29 mouse cellular contexts compared by ENCODE assay signal in the genomic region with DNA sequence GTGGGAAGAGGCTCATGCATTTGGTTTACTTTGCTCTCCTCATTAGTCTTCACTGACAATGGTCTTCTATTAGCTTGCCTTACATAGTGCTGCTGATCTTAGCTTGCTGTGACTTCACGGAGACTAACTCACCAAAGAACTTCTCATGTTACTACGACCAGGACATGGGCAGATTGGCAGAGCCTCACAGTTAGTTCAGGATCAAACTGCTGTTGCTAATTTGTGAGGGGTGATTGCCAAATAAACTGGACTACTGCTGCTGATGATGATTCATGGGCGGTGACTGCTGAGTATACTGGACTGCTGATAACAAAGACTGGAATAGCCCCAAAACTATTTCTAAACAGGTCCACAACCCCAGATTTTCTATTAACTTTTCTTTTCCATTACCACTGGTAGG. TPM values are rescaled to one million over a fixed set of nuclear protein-coding genes. Genes with fewer than 3 reads are reported as not detected.
DNase-seq lines count a peak whose midpoint lies in the region.
"Had no signal": no experiment of that assay in that cellular context is flagged by ENCODE, and none has a peak within 500 bp of the region (broad histone marks: within the 10 kb centered on the region; RNA-seq: fewer than 3 reads in every experiment).

No protein-coding gene starts in this region.

- peak; percentile 32 for DNase-seq in adrenal gland, adult 2 months
- no peak for DNase-seq in adrenal gland, adult 18-20 months (ENCODE audit: low spot score in 2 of 2)
- peak; percentile 61 for DNase-seq in heart, adult 11 months
- DNase-seq in heart, postnatal 25 days (ENCODE audit: low spot score) = no peak
- peak; percentile 68 for DNase-seq in Muller cell, postnatal 12 days (ENCODE audit: inconsistent ontology term)
- no peak for DNase-seq in gastrocnemius, postnatal 4 days (ENCODE audit: low spot score in 2 of 2)
- DNase-seq in cerebellum, adult 8-10 months = no peak
- DNase-seq: adrenal gland, postnatal 10 days; B cell, adult 2 months; cerebellum, adult 11-12 months; cerebellum, adult 2 months; cerebellum, adult 9-11 months; cerebellum, postnatal 14 days; cerebellum, postnatal 36 days; embryo, embryonic 11 days; forebrain, postnatal 0 days had no signal

- intact Hi-C loops in heart, postnatal 25 days (cut with DNase I) = no loop called here

RNA-seq across cellular contexts. Expression of a gene that starts 8.2 kb away (rescaled TPM):
- not detected for total RNA-seq in adrenal gland, adult 2 months (2021)
- not detected in 2 replicates for polyA plus RNA-seq in adrenal gland, adult 2 months (2012; rRNA removed)
- total RNA-seq in adrenal gland, adult 18-20 months (2021) = not detected
- total RNA-seq in heart, postnatal 25 days (2021) = not detected
- total RNA-seq in gastrocnemius, postnatal 4 days (2021) = under 1 TPM; 0.05 to 0.21 TPM
- total RNA-seq: adrenal gland, postnatal 10 days; adrenal gland, postnatal 36 days; CH12.LX; common myeloid progenitor, adult 5-6 weeks; forebrain, postnatal 0 days had no signal
- polyA plus RNA-seq: activated CD4-positive, CD25-positive, alpha-beta regulatory T cell, adult 4 months; CD4-positive, CD25-positive, alpha-beta regulatory T cell, adult 4 months; cerebellum, adult 2 months; embryonic facial prominence, embryonic 11.5 days; erythroblast, embryonic 14.5 days; forebrain, embryonic 10.5 days; forebrain, embryonic 13.5 days; forebrain, embryonic 15.5 days; forebrain, postnatal 0 days; G1E; Patski had no signal

RNA-seq across cellular contexts. Expression of a gene that starts 38.0 kb away (rescaled TPM):
- not detected for total RNA-seq in adrenal gland, adult 2 months (2021)
- polyA plus RNA-seq in adrenal gland, adult 2 months (2012; rRNA removed) = 0.02 TPM in 1 of 2 replicates, not detected in the other
- not detected for total RNA-seq in adrenal gland, adult 18-20 months (2021)
- not detected for total RNA-seq in heart, postnatal 25 days (2021)
- 1 to 10 TPM; 1.1 to 2.7 TPM for total RNA-seq in gastrocnemius, postnatal 4 days (2021)
- total RNA-seq: adrenal gland, postnatal 10 days; adrenal gland, postnatal 36 days; CH12.LX; common myeloid progenitor, adult 5-6 weeks; forebrain, postnatal 0 days had no signal
- polyA plus RNA-seq: activated CD4-positive, CD25-positive, alpha-beta regulatory T cell, adult 4 months; CD4-positive, CD25-positive, alpha-beta regulatory T cell, adult 4 months; cerebellum, adult 2 months; embryonic facial prominence, embryonic 11.5 days; embryonic facial prominence, embryonic 13.5 days; erythroblast, embryonic 14.5 days; forebrain, embryonic 10.5 days; forebrain, embryonic 13.5 days; forebrain, embryonic 15.5 days; forebrain, postnatal 0 days; G1E; Patski had no signal

Comparison
In these comparisons a context has a peak if more than half of its experiments do, and no peak if none do; other contexts are left out.
1. DNase-seq: peak in adrenal gland, adult 2 months (single experiment), heart, adult 11 months (single experiment) and Muller cell, postnatal 12 days (single experiment); none in adrenal gland, adult 18-20 months (0 of 2), heart, postnatal 25 days (single experiment), gastrocnemius, postnatal 4 days (0 of 2) and cerebellum, adult 8-10 months (single experiment).